Mouse (Mus musculus) megakaryocyte, embryonic 14.5 days (primary cell): ENCODE results near the gene Ilf2.

Experiments
- FLI1 ChIP-seq: IDR thresholded peaks from 2 replicates; pipeline ENCODE4 v1.6.1; 2012; ENCODE audit warnings: low read length, inconsistent platforms, mixed read lengths
- GATA1 ChIP-seq: IDR thresholded peaks from 3 replicates; pipeline ENCODE4 v1.6.1; 2012; ENCODE audit warnings: mixed read lengths, low read length, inconsistent platforms, borderline replicate concordance

GRCm38 (mm10) chr3:90448626-90449025 is 27.3 kb upstream of the Ilf2 start:
- no peak for TF ChIP-seq GATA1
- TF ChIP-seq FLI1: no peak
